Mouse (Mus musculus) erythroblast, embryonic 14.5 days (primary cell): ENCODE results near the gene 1700018F24Rik. TPM values are rescaled to one million over a fixed set of nuclear protein-coding genes. Genes with fewer than 3 reads are reported as not detected.
"Not testable (repeated sequence)": the region's sequence is repeated elsewhere in the genome, so short reads cannot be mapped to it uniquely, and the experiment has no call there.

Source experiments
- H3K27me3 ChIP-seq: 2 replicates; pipeline ENCODE4 v1.6.1; 2012; ENCODE audit warnings: inconsistent platforms; ENCODE audit not compliant: control insufficient read depth
- H3K36me3 ChIP-seq: 2 replicates; pipeline ENCODE4 v1.6.1; 2012; ENCODE audit warnings: mild to moderate bottlenecking, inconsistent platforms; ENCODE audit not compliant: control insufficient read depth
- H3K4me1 ChIP-seq: 2 replicates; pipeline ENCODE4 v1.6.1; 2012; ENCODE audit warnings: inconsistent platforms; ENCODE audit not compliant: control insufficient read depth
- H3K4me3 ChIP-seq: replicated peaks from 2 replicates; pipeline ENCODE3; 2012; ENCODE audit warnings: moderate library complexity, mild to moderate bottlenecking, inconsistent platforms
- H3K9me3 ChIP-seq: 2 replicates; pipeline ENCODE4 v1.6.1; 2012; ENCODE audit warnings: low read length, inconsistent platforms, mixed read lengths; ENCODE audit not compliant: control insufficient read depth
- GATA1 ChIP-seq: IDR thresholded peaks from 2 replicates; pipeline ENCODE4 v1.6.1; 2012; ENCODE audit warnings: low read length, inconsistent platforms, mixed read lengths
- TAL1 ChIP-seq: IDR thresholded peaks from 3 replicates; pipeline ENCODE4 v1.6.1; 2012; ENCODE audit warnings: low read length, inconsistent platforms, mixed read lengths
- polyA plus RNA-seq: library from polyadenylated mRNA; stranded (reverse); fragments of >175 nt; gene quantifications from 2 replicates; pipeline ENCODE4 v1.2.3, GENCODE M21; 2012

The 1700018F24Rik gene
- polyA plus RNA-seq, 1 experiment, result not detected

GRCm38 (mm10) chr5:145081866-145082613, 39.2 kb downstream of the 1700018F24Rik start:
- no peak for TF ChIP-seq TAL1
- TF ChIP-seq GATA1, result no peak
- Histone ChIP-seq H3K4me1 (peaks cover 22% of the 10 kb centered on the region), H3K27me3 (no peaks in the 10 kb centered on the region), H3K9me3 (no peaks in the 10 kb centered on the region), H3K36me3 (peaks cover 7% of the 10 kb centered on the region), H3K4me3 (no peak overlapping the region)

GRCm38 (mm10) chr5:145083201-145083600, 40.4 kb downstream of the 1700018F24Rik start:
- peaks cover 11% of the 10 kb centered on the region for H3K36me3 ChIP-seq
- peak overlapping the region; percentile 94 for H3K4me3 ChIP-seq
- not testable (repeated sequence) for H3K27me3 ChIP-seq, H3K9me3 ChIP-seq
- peaks cover 22% of the 10 kb centered on the region for H3K4me1 ChIP-seq

GRCm38 (mm10) chr5:145083632-145084451, 41.1 kb downstream of the 1700018F24Rik start, which contains the start of the genes Arpc1a and Kpna7:
Gene Arpc1a, plus strand, starts transcription at chr5:145083830.
Gene Kpna7, minus strand, starts transcription at chr5:145084030.
- Histone ChIP-seq H3K27me3 (no peaks in the 10 kb centered on the region), H3K9me3 (no peaks in the 10 kb centered on the region), H3K36me3 (peaks cover 16% of the 10 kb centered on the region), H3K4me3 (peak within 1 kb of the TSS; percentile 94), H3K4me1 (peaks cover 23% of the 10 kb centered on the region)
- TF ChIP-seq GATA1 (no peak), TAL1 (no peak)

GRCm38 (mm10) chr5:145084822-145085221, 42.0 kb downstream of the 1700018F24Rik start:
- H3K9me3 ChIP-seq, result no peaks in the 10 kb centered on the region
- TF ChIP-seq GATA1 (peak; percentile 84), TAL1 (no peak)

GRCm38 (mm10) chr5:145088186-145088585, 45.4 kb downstream of the 1700018F24Rik start:
- Histone ChIP-seq H3K4me1 (peaks cover 27% of the 10 kb centered on the region), H3K4me3 (no peak overlapping the region), H3K27me3 (no peaks in the 10 kb centered on the region), H3K9me3 (no peaks in the 10 kb centered on the region), H3K36me3 (peaks cover 46% of the 10 kb centered on the region)
- TF ChIP-seq TAL1 (no peak), GATA1 (no peak)

More at GRCm38 (mm10) chr5:145084822-145085221, 42.0 kb downstream of the 1700018F24Rik start:
- Histone ChIP-seq H3K4me3 (peak overlapping the region; percentile 94), H3K27me3 (no peaks in the 10 kb centered on the region), H3K4me1 (peaks cover 27% of the 10 kb centered on the region), H3K36me3 (peaks cover 22% of the 10 kb centered on the region)

- Histone ChIP-seq H3K4me3 (no peak overlapping the region), H3K4me1 (peaks cover 16% of the 10 kb centered on the region), H3K27me3 (no peaks in the 10 kb centered on the region), H3K36me3 (peaks cover 61% of the 10 kb centered on the region), H3K9me3 (no peaks in the 10 kb centered on the region)
- TF ChIP-seq GATA1, result no peak
- TF ChIP-seq TAL1, result no peak
Observed at GRCm38 (mm10) chr5:145089878-145090277, 47.1 kb downstream of the 1700018F24Rik start.

Other genes starting within 250 kb of the 1700018F24Rik start
- 0.01 TPM in 2 replicates for gene Smurf1, start 77.1 kb upstream of the 1700018F24Rik start, polyA plus RNA-seq
- not detected in 2 replicates for gene Gm4871, start 10.2 kb upstream of the 1700018F24Rik start, polyA plus RNA-seq
- gene Arpc1a, start 40.8 kb downstream of the 1700018F24Rik start, polyA plus RNA-seq, result 2.7 and 3.0 TPM in 2 replicates
- gene Kpna7, start 41.0 kb downstream of the 1700018F24Rik start, polyA plus RNA-seq, result not detected in 2 replicates
- gene Arpc1b, start 71.2 kb downstream of the 1700018F24Rik start, polyA plus RNA-seq, result 5.7 and 6.2 TPM in 2 replicates
- 23.4 and 39.5 TPM in 2 replicates for gene Pdap1, start 97.2 kb downstream of the 1700018F24Rik start, polyA plus RNA-seq
- 2.2 and 3.0 TPM in 2 replicates for gene Bud31, start 97.4 kb downstream of the 1700018F24Rik start, polyA plus RNA-seq
- 1.1 and 1.3 TPM in 2 replicates for gene Ptcd1, start 124.1 kb downstream of the 1700018F24Rik start, polyA plus RNA-seq
- 7.8 and 8.9 TPM in 2 replicates for gene Cpsf4, start 124.2 kb downstream of the 1700018F24Rik start, polyA plus RNA-seq
- gene Atp5j2, start 149.1 kb downstream of the 1700018F24Rik start, polyA plus RNA-seq, result 8.3 and 21.1 TPM in 2 replicates
- gene Zkscan14, start 158.9 kb downstream of the 1700018F24Rik start, polyA plus RNA-seq, result 1.3 and 2.0 TPM in 2 replicates
- gene Zkscan5, start 161.6 kb downstream of the 1700018F24Rik start, polyA plus RNA-seq, result 0.13 and 0.15 TPM in 2 replicates
- gene Zfp655, start 188.7 kb downstream of the 1700018F24Rik start, polyA plus RNA-seq, result 0.87 and 1.1 TPM in 2 replicates
- gene Zscan25, start 237.5 kb downstream of the 1700018F24Rik start, polyA plus RNA-seq, result 1.3 and 1.7 TPM in 2 replicates